Mouse (Mus musculus) lung, adult 2 months (tissue): ENCODE results near the gene Sync.

Experiments
- CTCF ChIP-seq: fragments of 200-500 bp; IDR thresholded peaks from 2 replicates; pipeline ENCODE4 v1.5.1; 2011; ENCODE audit warnings: mild to moderate bottlenecking, low read length, control low read depth; ENCODE audit not compliant: insufficient read depth
- POLR2A ChIP-seq: fragments of 200-500 bp; IDR thresholded peaks from 2 replicates; pipeline ENCODE4 v1.6.1; 2011; ENCODE audit warnings: low read depth, mild to moderate bottlenecking, control low read depth, low read length, borderline replicate concordance; ENCODE audit errors: extremely low read depth

DNA sequence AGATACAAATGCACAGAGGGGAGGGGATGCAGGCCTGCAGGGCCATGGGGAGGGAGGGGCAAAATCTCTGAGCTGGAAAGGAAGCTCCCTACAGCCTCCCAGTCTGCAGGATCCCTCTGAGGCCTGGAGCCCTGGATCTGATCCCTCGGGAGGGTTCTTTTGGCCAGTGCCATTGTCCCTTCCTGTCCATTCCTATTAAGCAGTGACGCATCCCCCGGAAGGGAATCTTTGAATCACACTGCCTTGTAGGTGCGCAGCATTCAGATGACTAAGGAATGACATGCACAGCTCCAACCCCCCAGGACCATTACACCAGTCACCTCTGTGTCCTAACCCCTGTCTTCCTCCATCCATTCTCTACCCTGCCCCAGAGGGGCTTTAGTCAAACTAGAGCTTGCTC is 28.3 kb upstream of the Sync start:
- TF ChIP-seq CTCF (no peak), POLR2A (no peak)
